Mouse (Mus musculus) C2C12 (cell line): Measurements from ENCODE around the gene Nr3c2. TPM values are rescaled to one million over a fixed set of nuclear protein-coding genes. Genes with fewer than 3 reads are reported as not detected.

ENCODE experiments used
- H3K27me3 ChIP-seq: one replicate; pipeline ENCODE4 v1.6.1; 2011; ENCODE audit not compliant: control insufficient read depth, insufficient read depth, insufficient read length
- H3K36me3 ChIP-seq: one replicate; pipeline ENCODE4 v1.6.1; 2011; ENCODE audit not compliant: control insufficient read depth, insufficient read depth
- H3K4me3 ChIP-seq: one replicate; pipeline ENCODE4 v1.5.1; 2011; ENCODE audit warnings: mild to moderate bottlenecking, control low read depth; ENCODE audit not compliant: poor library complexity, insufficient read depth, severe bottlenecking
- H3K79me2 ChIP-seq: one replicate; pipeline ENCODE4 v1.6.1; 2011; ENCODE audit not compliant: control insufficient read depth, insufficient read depth
- H3K79me3 ChIP-seq: one replicate; pipeline ENCODE4 v1.6.1; 2011; ENCODE audit warnings: low read depth, control low read depth
- H3ac ChIP-seq: one replicate; pipeline ENCODE3; 2011; ENCODE audit warnings: low read depth; ENCODE audit not compliant: control insufficient read depth, insufficient read length
- CEBPB ChIP-seq: IDR thresholded peaks from one replicate; pipeline ENCODE4 v1.6.1; 2011; ENCODE audit warnings: low read depth, mild to moderate bottlenecking, control low read depth, moderate library complexity
- CTCF ChIP-seq: IDR thresholded peaks from one replicate; pipeline ENCODE4 v1.5.1; 2011; ENCODE audit not compliant: control insufficient read depth, insufficient read depth, insufficient read length
- FOSL1 ChIP-seq: IDR thresholded peaks from one replicate; pipeline ENCODE4 v1.8.0; 2011; ENCODE audit warnings: mild to moderate bottlenecking, low read length; ENCODE audit not compliant: poor library complexity, insufficient read depth, severe bottlenecking
- MAX ChIP-seq: IDR thresholded peaks from one replicate; pipeline ENCODE4 v1.6.1; 2011; ENCODE audit warnings: mild to moderate bottlenecking, control low read depth
- MYOD1 ChIP-seq: IDR thresholded peaks from one replicate; pipeline ENCODE4 v1.6.1; 2011; ENCODE audit warnings: low read depth; ENCODE audit not compliant: control insufficient read depth, insufficient read length
- MYOG ChIP-seq: IDR thresholded peaks from one replicate; pipeline ENCODE4 v1.6.1; 2011; ENCODE audit not compliant: control insufficient read depth, insufficient read length; ENCODE audit errors: extremely low read depth
- USF1 ChIP-seq: IDR thresholded peaks from one replicate; pipeline ENCODE4 v1.6.1; 2011; ENCODE audit warnings: low read depth, mild to moderate bottlenecking, control low read depth, moderate library complexity
- polyA plus RNA-seq: library from polyadenylated mRNA; unstranded; fragments of >200 nt; fragmentation: generic; extraction: Trizol; gene quantifications from one replicate; pipeline ENCODE4 v1.2.1, GENCODE M21; 2012; ENCODE audit warnings: missing spikeins

Nr3c2 gene
- polyA plus RNA-seq, 1 experiment: 0.04 TPM

GRCm38 (mm10) chr8:77100370-77100769 is 201.1 kb downstream of the Nr3c2 start:
- H3ac ChIP-seq: no peak overlapping the region
- no peaks in the 10 kb centered on the region for H3K79me2 ChIP-seq
- no peaks in the 10 kb centered on the region for H3K27me3 ChIP-seq
- H3K4me3 ChIP-seq: no peak overlapping the region
- no peaks in the 10 kb centered on the region for H3K79me3 ChIP-seq
- no peak for TF ChIP-seq MAX
- TF ChIP-seq CTCF: no peak
- TF ChIP-seq MYOD1: no peak
- no peak for TF ChIP-seq FOSL1
- no peak for TF ChIP-seq USF1
- H3K36me3 ChIP-seq: no peaks in the 10 kb centered on the region

- Histone ChIP-seq H3K4me3 (no peak overlapping the region), H3K36me3 (no peaks in the 10 kb centered on the region), H3K79me3 (no peaks in the 10 kb centered on the region), H3ac (no peak overlapping the region), H3K79me2 (no peaks in the 10 kb centered on the region), H3K27me3 (no peaks in the 10 kb centered on the region)
- no peak for TF ChIP-seq MYOG
- TF ChIP-seq CTCF: no peak
- TF ChIP-seq MYOD1: no peak
- TF ChIP-seq FOSL1: no peak
- TF ChIP-seq USF1: no peak
- no peak for TF ChIP-seq MAX
- no peak for TF ChIP-seq CEBPB
Measured at GRCm38 (mm10) chr8:77102879-77103278, 203.6 kb downstream of the Nr3c2 start.

- Histone ChIP-seq H3K4me3 (no peak overlapping the region), H3ac (no peak overlapping the region), H3K79me3 (no peaks in the 10 kb centered on the region), H3K36me3 (no peaks in the 10 kb centered on the region), H3K27me3 (no peaks in the 10 kb centered on the region), H3K79me2 (no peaks in the 10 kb centered on the region)
- TF ChIP-seq CEBPB (no peak), MYOD1 (no peak), FOSL1 (no peak), USF1 (no peak), MYOG (no peak), CTCF (no peak)
Measured at GRCm38 (mm10) chr8:77112719-77113118, 213.5 kb downstream of the Nr3c2 start.

- H3K4me3 ChIP-seq: no peak overlapping the region
- no peaks in the 10 kb centered on the region for H3K79me3 ChIP-seq
- no peaks in the 10 kb centered on the region for H3K27me3 ChIP-seq
- TF ChIP-seq CEBPB: no peak
- TF ChIP-seq CTCF: no peak
- no peak for TF ChIP-seq MYOD1
- no peak for TF ChIP-seq USF1
- no peak for TF ChIP-seq MAX
- TF ChIP-seq MYOG: no peak
- TF ChIP-seq FOSL1: no peak
- no peaks in the 10 kb centered on the region for H3K36me3 ChIP-seq
- no peaks in the 10 kb centered on the region for H3K79me2 ChIP-seq
- H3ac ChIP-seq: no peak overlapping the region
Measured at GRCm38 (mm10) chr8:77114769-77115168, 215.5 kb downstream of the Nr3c2 start.

GRCm38 (mm10) chr8:77116419-77117079 is 217.3 kb downstream of the Nr3c2 start:
- Histone ChIP-seq H3K27me3 (no peaks in the 10 kb centered on the region), H3K79me2 (no peaks in the 10 kb centered on the region), H3K79me3 (no peaks in the 10 kb centered on the region), H3K36me3 (no peaks in the 10 kb centered on the region), H3K4me3 (no peak overlapping the region), H3ac (no peak overlapping the region)
- TF ChIP-seq MYOG: no peak
- TF ChIP-seq FOSL1: peak; percentile 50
- no peak for TF ChIP-seq USF1

GRCm38 (mm10) chr8:77120810-77121570 is 221.7 kb downstream of the Nr3c2 start:
- no peak for TF ChIP-seq MAX
- TF ChIP-seq USF1: no peak
- TF ChIP-seq CEBPB: no peak
- TF ChIP-seq MYOD1: no peak
- no peak for TF ChIP-seq FOSL1
- TF ChIP-seq MYOG: no peak
- TF ChIP-seq CTCF: no peak
- H3K36me3 ChIP-seq: no peaks in the 10 kb centered on the region
- H3K4me3 ChIP-seq: no peak overlapping the region
- H3K79me3 ChIP-seq: no peaks in the 10 kb centered on the region
- no peaks in the 10 kb centered on the region for H3K27me3 ChIP-seq
- H3K79me2 ChIP-seq: no peaks in the 10 kb centered on the region
- no peak overlapping the region for H3ac ChIP-seq
